Mouse (Mus musculus) cortical plate, adult 2 months (tissue): ENCODE measurements around the gene Denr.

Experiments used
- CTCF ChIP-seq: fragments of 200-500 bp; IDR thresholded peaks from 2 replicates; pipeline ENCODE4 v1.5.1; 2011; ENCODE audit warnings: mild to moderate bottlenecking, control low read depth, low read length; ENCODE audit not compliant: insufficient read depth; ENCODE audit errors: extremely low read depth
- POLR2A ChIP-seq: fragments of 200-500 bp; IDR thresholded peaks from 2 replicates; pipeline ENCODE4 v1.6.1; 2011; ENCODE audit warnings: mild to moderate bottlenecking, low read length, control low read depth; ENCODE audit not compliant: insufficient read depth; ENCODE audit errors: extremely low read depth

DNA sequence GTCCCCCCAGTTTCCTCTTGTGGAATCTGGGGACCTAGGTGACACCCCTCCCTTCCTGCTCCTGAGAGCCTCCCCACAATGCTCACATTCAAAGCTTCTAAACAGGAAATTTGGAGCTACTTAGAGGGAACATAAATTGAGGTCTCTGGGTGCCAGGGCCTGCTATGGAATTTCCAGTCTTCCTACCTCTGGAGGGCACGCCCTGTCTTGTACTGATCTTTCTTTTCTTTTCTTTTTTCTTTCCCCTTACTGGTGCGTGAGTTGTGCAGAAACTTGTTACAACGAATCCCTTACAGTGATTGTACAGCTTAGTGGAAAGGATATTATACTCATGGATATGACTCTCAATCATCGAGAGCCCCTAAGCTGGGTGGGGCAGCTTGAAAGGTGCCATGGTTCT is 37.4 kb upstream of the Denr start:
- no peak for TF ChIP-seq POLR2A
- no peak for TF ChIP-seq CTCF
